Mouse (Mus musculus) heart, embryonic 16.5 days (tissue): ENCODE results near the gene Macrod2. TPM values are rescaled to one million over a fixed set of nuclear protein-coding genes. Genes with fewer than 3 reads are reported as not detected.

Experiments used
- ATAC-seq: fragments of 200-750 bp; cut with Nextera tagmentation; replicated peaks from 2 replicates; pipeline ENCODE4 v1.8.0; 2017; ENCODE audit warnings: moderate number of reproducible peaks; ENCODE audit not compliant: insufficient read depth, low FRiP score; ENCODE audit errors: extremely low read depth
- H3K27ac ChIP-seq: fragments of 300-500 bp; sonication (generic); 2 replicates; pipeline ENCODE4 v1.5.1; 2014; ENCODE audit warnings: mild to moderate bottlenecking, low read length, control low read depth, moderate library complexity
- H3K27me3 ChIP-seq: fragments of 300-500 bp; sonication (generic); 2 replicates; pipeline ENCODE4 v1.6.1; 2014; ENCODE audit warnings: low read length, mixed read lengths; ENCODE audit not compliant: control insufficient read depth, insufficient read depth
- H3K36me3 ChIP-seq: fragments of 300-500 bp; sonication (generic); 2 replicates; pipeline ENCODE4 v1.6.1; 2014; ENCODE audit not compliant: control insufficient read depth, insufficient read depth
- H3K4me1 ChIP-seq: fragments of 300-500 bp; sonication (generic); 2 replicates; pipeline ENCODE4 v1.6.1; 2014; ENCODE audit warnings: low read length, mixed read lengths; ENCODE audit not compliant: control insufficient read depth, insufficient read depth
- H3K4me2 ChIP-seq: fragments of 300-500 bp; sonication (generic); 2 replicates; pipeline ENCODE4 v1.6.1; 2014; ENCODE audit warnings: low read depth, mild to moderate bottlenecking, control low read depth, low read length
- H3K4me3 ChIP-seq: fragments of 300-500 bp; sonication (generic); 2 replicates; pipeline ENCODE4 v1.5.1; 2014; ENCODE audit warnings: mild to moderate bottlenecking, control low read depth, low read length
- H3K9ac ChIP-seq: fragments of 300-500 bp; sonication (generic); 2 replicates; pipeline ENCODE4 v1.6.1; 2014; ENCODE audit warnings: low read length, control low read depth
- H3K9me3 ChIP-seq: fragments of 300-500 bp; sonication (generic); replicated peaks from 2 replicates; pipeline ENCODE4 v1.6.1; 2016; ENCODE audit warnings: low read length; ENCODE audit not compliant: control insufficient read depth
- WGBS: fragments of 180-500 bp; shearing (Covaris S2); extraction: QIAGEN DNeasy Blood & Tissue Kit; methylation state at CpG from one replicate; pipeline ENCODE4 v1.1.7; 2014; 5-methylcytosine and 5-hydroxymethylcytosine counted together
- polyA plus RNA-seq: library from polyadenylated mRNA; unstranded; fragments of >200 nt; fragmentation: Nextera tagmentation; extraction: Ambion mirVana; gene quantifications from 2 replicates; pipeline ENCODE4 v1.2.1, GENCODE M21; 2015

Macrod2 gene
- polyA plus RNA-seq, 1 experiment from 2014 or later: 23.2 TPM

DNA sequence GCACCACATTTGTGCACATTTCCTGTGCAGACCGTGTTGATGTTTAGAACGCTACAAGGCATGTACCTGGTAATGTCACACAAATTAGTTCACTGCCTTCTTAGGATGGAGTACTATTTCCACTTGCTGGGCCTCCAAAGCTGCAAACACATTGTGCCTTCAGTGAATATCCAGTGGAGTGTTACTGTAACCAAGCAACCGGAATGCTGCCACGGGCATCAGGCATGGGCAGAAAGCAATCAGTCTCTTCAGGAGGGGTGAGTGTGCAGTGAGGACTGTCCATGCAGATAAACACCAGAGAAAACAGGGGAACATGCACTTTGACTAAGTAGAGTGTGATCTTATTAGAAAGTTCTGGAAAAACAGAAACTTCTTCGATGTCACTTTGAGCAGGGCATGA is 1792.3 kb downstream of the Macrod2 start:
- H3K27me3 ChIP-seq: no peaks in the 10 kb centered on the region
- H3K9me3 ChIP-seq: no peaks in the 10 kb centered on the region
- no peak overlapping the region for H3K27ac ChIP-seq
- H3K9ac ChIP-seq: no peak overlapping the region
- no peaks in the 10 kb centered on the region for H3K4me1 ChIP-seq
- no peak overlapping the region for H3K4me3 ChIP-seq
- ATAC-seq: no peak
- WGBS: 65% methylated on average over 5 of the region's 5 CpGs
- H3K36me3 ChIP-seq: no peaks in the 10 kb centered on the region
- no peak overlapping the region for H3K4me2 ChIP-seq

DNA sequence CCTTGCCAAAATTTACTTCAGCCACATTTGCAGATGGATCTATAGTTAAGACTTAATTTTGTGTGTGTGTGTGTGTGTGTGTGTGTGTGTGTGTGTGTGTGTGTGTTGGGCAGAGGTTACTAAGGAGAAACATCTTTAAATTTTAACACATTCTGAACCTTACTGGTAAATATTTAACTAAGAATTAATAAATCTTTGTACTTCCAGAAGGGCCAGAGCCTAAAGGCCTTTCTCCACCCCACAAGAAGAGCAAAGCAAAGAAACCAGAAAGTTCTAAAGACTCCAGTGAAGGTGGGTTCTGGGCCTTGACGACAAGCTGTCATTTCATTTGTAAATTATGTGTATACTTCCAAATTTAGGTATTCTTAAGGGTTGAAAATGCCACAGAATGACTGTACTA is 1822.3 kb downstream of the Macrod2 start:
- H3K9ac ChIP-seq: no peak overlapping the region
- ATAC-seq: no peak
- H3K27ac ChIP-seq: no peak overlapping the region
- no peaks in the 10 kb centered on the region for H3K27me3 ChIP-seq
- H3K4me1 ChIP-seq: no peaks in the 10 kb centered on the region
- no peak overlapping the region for H3K4me2 ChIP-seq
- 86% methylated on average over 1 of the region's 1 CpGs for WGBS
- no peaks in the 10 kb centered on the region for H3K9me3 ChIP-seq
- no peak overlapping the region for H3K4me3 ChIP-seq
- H3K36me3 ChIP-seq: no peaks in the 10 kb centered on the region

DNA sequence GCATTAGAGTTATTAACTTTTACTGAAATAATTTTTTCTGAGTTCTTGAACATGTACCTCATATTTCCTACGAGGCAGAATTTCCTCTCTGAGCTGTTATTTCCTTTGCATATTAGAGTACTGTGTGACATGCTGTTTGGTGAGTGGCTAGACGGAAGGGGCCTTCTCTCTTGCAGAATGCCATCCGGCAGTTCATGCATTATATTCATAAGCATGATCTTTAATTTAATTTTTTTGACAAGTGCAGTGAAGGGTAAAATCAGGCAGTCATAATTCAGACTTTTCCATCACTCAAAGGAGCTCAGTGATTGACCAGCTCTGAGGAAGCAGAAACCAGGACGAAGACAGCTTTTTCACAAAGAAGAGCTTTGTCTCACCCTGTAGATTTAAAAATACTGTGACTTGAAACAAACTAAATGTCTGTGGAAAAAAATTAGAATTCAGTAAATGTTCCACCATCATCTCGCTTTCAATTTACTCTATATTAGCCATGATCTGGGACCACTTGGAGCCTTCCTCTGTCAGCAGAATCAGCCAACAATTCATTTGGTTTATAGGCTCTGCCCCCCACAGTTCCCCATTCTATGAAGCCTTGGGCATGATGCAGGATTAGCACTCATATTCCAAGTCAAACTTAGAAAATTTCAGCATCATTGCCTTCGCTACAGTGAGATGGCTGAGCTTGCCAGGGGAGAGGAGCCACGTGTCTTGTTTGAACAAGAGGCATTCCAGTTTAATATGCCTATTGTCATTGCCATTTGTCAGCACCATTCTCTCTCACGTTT is 1827.2 kb downstream of the Macrod2 start:
- Histone ChIP-seq H3K9ac (no peak overlapping the region), H3K9me3 (no peaks in the 10 kb centered on the region), H3K27ac (no peak overlapping the region), H3K4me3 (no peak overlapping the region), H3K4me1 (no peaks in the 10 kb centered on the region), H3K27me3 (no peaks in the 10 kb centered on the region), H3K4me2 (no peak overlapping the region), H3K36me3 (no peaks in the 10 kb centered on the region)
- ATAC-seq: no peak
- WGBS: 68% methylated on average over 8 of the region's 8 CpGs

DNA sequence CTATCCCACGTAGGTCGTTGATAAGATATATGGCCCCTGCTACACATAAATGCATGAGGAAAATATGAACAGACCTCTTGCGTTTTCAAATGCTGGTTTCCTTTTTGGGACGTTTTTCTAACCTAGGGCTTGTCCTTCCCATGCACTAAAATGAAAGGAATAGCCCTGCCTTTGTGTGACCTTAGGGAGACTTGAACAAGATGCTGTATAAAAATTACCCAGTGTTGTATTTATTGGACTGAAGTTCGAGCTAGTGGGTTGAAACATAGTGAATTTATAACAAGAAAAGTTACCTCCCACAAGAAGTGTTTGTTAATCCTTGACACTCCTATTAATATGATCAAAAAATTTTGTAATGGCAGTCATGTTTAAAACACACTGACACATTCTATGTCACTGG is 1827.8 kb downstream of the Macrod2 start:
- Histone ChIP-seq H3K36me3 (no peaks in the 10 kb centered on the region), H3K4me2 (no peak overlapping the region), H3K9me3 (no peaks in the 10 kb centered on the region), H3K4me3 (no peak overlapping the region), H3K9ac (no peak overlapping the region), H3K27me3 (no peaks in the 10 kb centered on the region), H3K27ac (no peak overlapping the region), H3K4me1 (no peaks in the 10 kb centered on the region)
- no peak for ATAC-seq
- 50% methylated on average over 5 of the region's 5 CpGs for WGBS

DNA sequence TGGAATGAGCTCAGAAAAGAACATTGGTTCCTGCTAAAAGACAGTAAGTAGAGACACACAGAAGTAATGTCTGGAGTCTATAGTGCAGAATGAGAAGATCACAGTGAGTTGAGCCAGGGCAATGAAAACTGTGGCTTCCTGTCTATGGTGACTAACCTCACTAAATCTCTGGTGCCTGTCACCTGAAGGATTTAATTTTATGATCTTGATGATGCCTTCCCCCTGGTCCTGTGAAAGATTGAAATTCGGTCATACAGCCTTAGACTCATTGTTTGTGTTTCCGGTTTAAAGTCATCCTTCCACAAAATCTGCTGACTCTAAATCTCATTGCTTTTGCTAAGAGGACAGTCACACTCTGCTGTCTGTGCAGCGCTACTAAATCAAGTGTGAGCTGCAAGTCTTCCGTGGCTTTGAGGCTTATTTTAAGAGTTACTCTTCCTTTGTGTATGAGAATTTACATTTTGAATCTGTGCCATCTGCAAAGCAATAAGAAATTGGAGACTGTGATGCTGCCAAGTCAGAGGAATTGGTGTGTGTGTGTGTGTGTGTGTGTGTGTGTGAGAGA is 1836.0 kb downstream of the Macrod2 start:
- WGBS: 64% methylated on average over 4 of the region's 4 CpGs
- Histone ChIP-seq H3K27me3 (no peaks in the 10 kb centered on the region), H3K4me2 (no peak overlapping the region), H3K9ac (no peak overlapping the region), H3K9me3 (no peaks in the 10 kb centered on the region), H3K36me3 (no peaks in the 10 kb centered on the region), H3K27ac (no peak overlapping the region), H3K4me1 (no peaks in the 10 kb centered on the region), H3K4me3 (no peak overlapping the region)
- no peak for ATAC-seq

DNA sequence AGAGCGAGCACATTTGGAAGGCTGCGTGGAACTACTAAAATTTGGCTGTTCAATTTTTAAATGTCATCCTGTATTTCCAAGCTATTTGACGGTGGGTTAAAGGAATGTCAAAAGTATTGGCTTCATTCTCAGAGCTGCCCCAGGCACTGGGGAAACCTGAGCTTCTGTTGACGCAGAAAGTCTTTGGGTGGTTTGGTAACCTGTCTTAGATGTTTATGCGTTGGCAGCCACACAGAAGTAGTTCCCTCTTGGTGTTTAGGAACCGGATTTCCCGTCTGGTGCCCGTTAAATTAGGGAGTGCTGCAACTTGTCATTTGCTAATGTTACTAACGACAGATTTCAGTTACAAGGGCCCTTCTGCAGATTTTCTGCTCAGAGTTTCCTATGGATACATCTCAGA is 1837.7 kb downstream of the Macrod2 start:
- Histone ChIP-seq H3K36me3 (no peaks in the 10 kb centered on the region), H3K9ac (no peak overlapping the region), H3K27me3 (no peaks in the 10 kb centered on the region), H3K4me2 (no peak overlapping the region), H3K9me3 (no peaks in the 10 kb centered on the region), H3K4me3 (no peak overlapping the region), H3K27ac (no peak overlapping the region), H3K4me1 (no peaks in the 10 kb centered on the region)
- no peak for ATAC-seq
- WGBS: 72% methylated on average over 9 of the region's 9 CpGs

DNA sequence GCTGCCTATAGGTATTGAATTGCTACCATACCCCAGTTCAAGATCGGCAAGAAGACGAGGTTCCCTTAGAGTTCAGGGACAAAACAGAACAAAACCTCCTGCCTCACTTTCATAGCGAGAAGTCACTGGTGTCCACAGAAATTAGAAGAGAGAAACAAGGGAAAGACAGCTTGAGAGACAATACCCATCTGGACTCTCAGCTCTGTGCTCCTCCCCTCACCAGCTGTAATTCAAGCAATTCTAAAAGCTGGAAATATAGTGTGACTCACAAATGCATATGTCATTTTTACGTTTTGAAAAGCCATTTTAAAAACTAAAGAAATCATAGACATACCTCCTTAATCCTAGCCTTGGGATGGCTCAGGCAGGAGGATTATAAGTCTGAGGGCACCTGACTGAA is 1848.4 kb downstream of the Macrod2 start:
- Histone ChIP-seq H3K9me3 (no peaks in the 10 kb centered on the region), H3K4me3 (no peak overlapping the region), H3K4me2 (no peak overlapping the region), H3K27ac (no peak overlapping the region), H3K4me1 (no peaks in the 10 kb centered on the region), H3K27me3 (no peaks in the 10 kb centered on the region), H3K36me3 (no peaks in the 10 kb centered on the region), H3K9ac (no peak overlapping the region)
- 81% methylated on average over 4 of the region's 4 CpGs for WGBS
- ATAC-seq: no peak

DNA sequence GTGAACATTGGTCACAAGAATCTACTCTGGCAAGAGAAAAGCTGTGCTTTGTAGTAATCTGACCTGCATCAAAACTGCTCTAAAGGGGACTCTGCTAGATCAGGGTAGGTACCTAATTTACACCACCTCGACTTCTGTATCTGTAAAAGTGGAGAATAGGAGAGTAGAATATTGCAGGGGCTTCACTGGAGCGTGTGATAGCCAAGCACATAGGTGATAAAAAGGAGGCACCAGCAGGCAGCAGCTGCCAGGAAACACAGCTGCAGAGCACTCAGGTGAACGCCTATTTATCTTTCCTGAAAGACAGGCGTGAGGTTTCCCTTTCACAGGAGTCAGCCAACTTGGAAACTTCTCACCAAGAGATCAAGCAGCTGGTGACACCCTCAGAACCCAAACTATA is 1855.3 kb downstream of the Macrod2 start:
- Histone ChIP-seq H3K4me1 (no peaks in the 10 kb centered on the region), H3K4me2 (no peak overlapping the region), H3K36me3 (no peaks in the 10 kb centered on the region), H3K27ac (no peak overlapping the region), H3K27me3 (0 out of 2 replicates have a peak, but pooled peaks cover 5% of the 10 kb centered on the region), H3K9me3 (no peaks in the 10 kb centered on the region), H3K9ac (no peak overlapping the region), H3K4me3 (no peak overlapping the region)
- ATAC-seq: no peak
- WGBS: 31% methylated on average over 4 of the region's 4 CpGs

DNA sequence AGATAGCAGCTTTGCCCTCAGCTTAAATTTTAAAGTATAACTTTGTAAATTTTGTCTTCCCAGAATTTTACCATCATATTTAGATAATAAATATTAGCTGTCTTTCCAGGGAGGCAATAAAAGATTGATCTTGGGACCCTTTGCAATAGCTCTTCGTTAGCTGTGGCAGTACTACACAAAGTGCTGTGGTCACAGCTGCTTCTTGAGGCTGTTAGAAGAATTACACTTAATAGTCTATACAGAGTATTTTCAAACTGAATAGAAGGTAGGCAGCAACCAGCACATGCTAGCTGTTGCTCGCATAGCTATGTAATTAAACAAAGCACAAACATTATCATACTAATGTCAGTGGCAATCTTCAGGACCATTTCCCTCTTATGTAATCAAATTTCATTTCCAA is 1856.4 kb downstream of the Macrod2 start:
- Histone ChIP-seq H3K4me3 (no peak overlapping the region), H3K9me3 (no peaks in the 10 kb centered on the region), H3K36me3 (no peaks in the 10 kb centered on the region), H3K27ac (no peak overlapping the region), H3K4me1 (no peaks in the 10 kb centered on the region), H3K4me2 (no peak overlapping the region), H3K27me3 (0 out of 2 replicates have a peak, but pooled peaks cover 5% of the 10 kb centered on the region), H3K9ac (no peak overlapping the region)
- ATAC-seq: no peak
- 77% methylated on average over 2 of the region's 2 CpGs for WGBS
